Mouse (Mus musculus): ENCODE results near the gene Ccr3.
"Not testable (repeated sequence)": the region's sequence is repeated elsewhere in the genome, so short reads cannot be mapped to it uniquely, and the experiment has no call there.

The Ccr3 gene

GRCm38 (mm10) chr9:124056158-124056709 lies 34.5 kb downstream of the Ccr3 start:
- DNase-seq, result no peak

- DNase-seq, result no peak
Measured at GRCm38 (mm10) chr9:124059660-124060352, 38.0 kb downstream of the Ccr3 start.

GRCm38 (mm10) chr9:124061474-124062432 lies 40.0 kb downstream of the Ccr3 start:
- not testable (repeated sequence) for DNase-seq

- no peak for DNase-seq
Measured at GRCm38 (mm10) chr9:124066572-124067103, 44.9 kb downstream of the Ccr3 start.

GRCm38 (mm10) chr9:124068098-124069058 lies 46.6 kb downstream of the Ccr3 start:
- DNase-seq, result no peak

GRCm38 (mm10) chr9:124071506-124071905 lies 49.7 kb downstream of the Ccr3 start:
- DNase-seq, result no peak

GRCm38 (mm10) chr9:124079803-124080202 lies 58.0 kb downstream of the Ccr3 start:
- DNase-seq, result no peak

- not testable (repeated sequence) for DNase-seq
Measured at GRCm38 (mm10) chr9:124080471-124080870, 58.7 kb downstream of the Ccr3 start.

All from kidney, postnatal 25 days (tissue).